Mouse (Mus musculus) midbrain, embryonic 14.5 days (tissue): ENCODE results near the gene Eps8l2. TPM values are rescaled to one million over a fixed set of nuclear protein-coding genes. Genes with fewer than 3 reads are reported as not detected.
A peak's percentile ranks its signal among the peaks of the same experiment; 100 is the strongest.
"Not testable (repeated sequence)": the region's sequence is repeated elsewhere in the genome, so short reads cannot be mapped to it uniquely, and the experiment has no call there.

Experiments used
- ATAC-seq: fragments of 200-750 bp; cut with Nextera tagmentation; 2 replicates; pipeline ENCODE4 v1.8.0; 2017; ENCODE audit warnings: moderate number of reproducible peaks, moderate library complexity; ENCODE audit not compliant: low FRiP score, low TSS enrichment
- DNase-seq: peaks from one replicate; pipeline ENCODE4 v3.0.0-alpha.2; 2015
- H3K27ac ChIP-seq: fragments of 300-500 bp; sonication (generic); replicated peaks from 2 replicates; pipeline ENCODE4 v1.5.1; 2014; ENCODE audit warnings: mild to moderate bottlenecking, low read depth, low read length, moderate library complexity
- H3K27me3 ChIP-seq: fragments of 300-500 bp; sonication (generic); 2 replicates; pipeline ENCODE4 v1.6.1; 2014; ENCODE audit warnings: low read length, control low read depth, mixed read lengths; ENCODE audit not compliant: control insufficient read depth, insufficient read depth
- H3K36me3 ChIP-seq: fragments of 300-500 bp; sonication (generic); 2 replicates; pipeline ENCODE4 v1.6.1; 2014; ENCODE audit warnings: low read length, control low read depth; ENCODE audit not compliant: control insufficient read depth, insufficient read depth
- H3K4me1 ChIP-seq: fragments of 300-500 bp; sonication (generic); 2 replicates; pipeline ENCODE4 v1.6.1; 2014; ENCODE audit warnings: mild to moderate bottlenecking, antibody characterized with exemption, low read length, control low read depth; ENCODE audit not compliant: control insufficient read depth, insufficient read depth
- H3K4me2 ChIP-seq: fragments of 300-500 bp; sonication (generic); 2 replicates; pipeline ENCODE4 v1.6.1; 2014; ENCODE audit warnings: mild to moderate bottlenecking, low read length, moderate library complexity
- H3K4me3 ChIP-seq: fragments of 300-500 bp; sonication (generic); replicated peaks from 2 replicates; pipeline ENCODE4 v1.5.1; 2014; ENCODE audit warnings: low read depth, low read length
- H3K9ac ChIP-seq: fragments of 300-500 bp; sonication (generic); replicated peaks from 2 replicates; pipeline ENCODE4 v1.6.1; 2014; ENCODE audit warnings: mild to moderate bottlenecking, low read length, moderate library complexity
- H3K9me3 ChIP-seq: fragments of 300-500 bp; sonication (generic); 2 replicates; pipeline ENCODE4 v1.6.1; 2016; ENCODE audit warnings: low read length, control low read depth, mixed read lengths; ENCODE audit not compliant: control insufficient read depth
- WGBS: fragments of 180-500 bp; shearing (Covaris S2); extraction: QIAGEN DNeasy Blood & Tissue Kit; methylation state at CpG from one replicate; pipeline ENCODE4 v1.1.7; 2014; 5-methylcytosine and 5-hydroxymethylcytosine counted together
- polyA plus RNA-seq: library from polyadenylated mRNA; unstranded; fragments of >200 nt; fragmentation: Nextera tagmentation; extraction: Ambion mirVana; gene quantifications from 2 replicates; pipeline ENCODE4 v1.2.1, GENCODE M21; 2014

The Eps8l2 gene
- polyA plus RNA-seq, 1 experiment from 2014 or later = 0.50 TPM

DNA sequence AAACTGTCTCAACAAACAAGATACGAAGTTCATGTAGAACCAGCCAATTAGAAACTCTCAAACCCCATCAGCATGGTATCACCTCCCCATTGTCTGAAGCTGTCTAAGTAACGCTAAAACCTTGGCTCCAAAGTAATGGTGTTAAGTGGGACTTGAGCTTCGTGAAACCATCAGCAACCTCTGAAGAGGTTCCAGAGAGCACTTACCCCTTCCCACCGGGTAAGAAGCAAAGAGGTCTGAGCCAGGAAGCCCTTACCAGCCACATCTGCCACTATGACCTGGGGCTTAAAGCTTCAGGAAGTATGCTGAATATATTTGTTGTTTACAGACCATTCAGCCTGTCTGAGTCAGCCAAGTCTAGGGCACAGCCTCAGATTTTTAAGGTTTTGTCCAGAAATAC, 66.8 kb downstream of the Eps8l2 start:
- Histone ChIP-seq H3K4me1 (no peaks in the 10 kb centered on the region), H3K36me3 (peaks cover 63% of the 10 kb centered on the region), H3K27ac (no peak overlapping the region), H3K4me2 (no peak overlapping the region), H3K9ac (no peak overlapping the region), H3K9me3 (no peaks in the 10 kb centered on the region), H3K4me3 (no peak overlapping the region), H3K27me3 (no peaks in the 10 kb centered on the region)
- 87% methylated on average over 4 of the region's 4 CpGs for WGBS
- no peak for DNase-seq
- ATAC-seq = no peak

DNA sequence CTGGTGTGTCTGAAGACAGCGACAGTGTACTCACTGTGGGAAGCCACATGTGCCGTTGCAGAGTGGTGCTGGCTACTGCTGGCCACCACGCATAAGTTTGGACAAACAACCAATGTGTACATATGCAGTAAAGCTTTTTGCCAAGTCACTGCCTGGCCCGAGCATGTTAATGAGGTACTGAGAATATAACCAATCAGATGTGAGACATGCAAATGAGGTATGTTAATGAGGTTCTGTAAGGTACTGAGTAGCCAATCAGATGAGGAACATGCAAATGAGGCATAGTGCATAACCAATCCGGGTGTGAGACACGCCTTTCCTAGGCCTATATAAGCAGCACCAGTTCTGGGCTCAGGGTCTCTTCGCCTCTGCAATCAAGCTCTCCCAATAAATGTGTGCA, 69.0 kb downstream of the Eps8l2 start:
- not testable (repeated sequence) for H3K27ac ChIP-seq, H3K9me3 ChIP-seq, H3K4me1 ChIP-seq, ATAC-seq, H3K4me2 ChIP-seq, H3K27me3 ChIP-seq, H3K9ac ChIP-seq, H3K4me3 ChIP-seq, DNase-seq
- 95% methylated on average over 7 of the region's 7 CpGs for WGBS
- peaks cover 42% of the 10 kb centered on the region for H3K36me3 ChIP-seq

- Histone ChIP-seq H3K9me3 (no peaks in the 10 kb centered on the region), H3K4me3 (no peak overlapping the region), H3K27me3 (no peaks in the 10 kb centered on the region), H3K9ac (no peak overlapping the region), H3K4me2 (no peak overlapping the region), H3K27ac (no peak overlapping the region), H3K4me1 (peaks cover 6% of the 10 kb centered on the region), H3K36me3 (peaks cover 32% of the 10 kb centered on the region)
- DNase-seq = peak; percentile 91
- WGBS = 8% methylated on average over 11 of the region's 11 CpGs
- 0 out of 2 replicates have a peak, but pooled peaks have one; percentile 32 for ATAC-seq
Measured at GRCm38 (mm10) chr7:141408833-141409232, 70.2 kb downstream of the Eps8l2 start.

- no peak for DNase-seq
Measured at GRCm38 (mm10) chr7:141410631-141411030, 72.0 kb downstream of the Eps8l2 start.

DNA sequence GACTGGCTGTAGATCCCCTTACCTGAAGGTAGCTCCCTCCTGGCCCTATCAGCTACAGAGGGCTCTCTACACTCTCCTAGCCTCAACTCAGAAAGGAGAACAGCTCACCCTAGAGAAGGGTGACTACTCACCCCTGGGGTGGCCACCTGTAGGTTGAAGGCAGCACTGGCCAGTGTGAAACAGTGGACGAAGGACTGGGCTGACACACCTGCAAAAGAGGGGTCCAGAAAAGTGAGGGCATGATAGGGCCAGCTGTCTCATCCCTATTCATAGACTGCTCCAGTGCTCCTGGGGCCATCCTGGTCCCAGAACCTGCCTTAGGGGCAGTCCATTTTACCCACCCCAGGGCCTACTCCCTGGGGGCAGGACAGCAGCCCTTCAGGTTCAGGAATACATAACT, 73.0 kb downstream of the Eps8l2 start:
- Histone ChIP-seq H3K4me1 (peaks cover 10% of the 10 kb centered on the region), H3K9ac (no peak overlapping the region), H3K9me3 (no peaks in the 10 kb centered on the region), H3K36me3 (peaks cover 22% of the 10 kb centered on the region), H3K27me3 (no peaks in the 10 kb centered on the region), H3K4me3 (no peak overlapping the region), H3K27ac (no peak overlapping the region), H3K4me2 (no peak overlapping the region)
- no peak for ATAC-seq
- DNase-seq = no peak
- 89% methylated on average over 1 of the region's 1 CpGs for WGBS

More at GRCm38 (mm10) chr7:141410631-141411030, 72.0 kb downstream of the Eps8l2 start:
- Histone ChIP-seq H3K4me1 (peaks cover 10% of the 10 kb centered on the region), H3K4me2 (no peak overlapping the region), H3K27me3 (no peaks in the 10 kb centered on the region), H3K27ac (no peak overlapping the region), H3K9ac (no peak overlapping the region), H3K36me3 (peaks cover 27% of the 10 kb centered on the region), H3K9me3 (no peaks in the 10 kb centered on the region), H3K4me3 (no peak overlapping the region)
- WGBS = 93% methylated on average over 8 of the region's 8 CpGs
- ATAC-seq = no peak

Other genes starting within 250 kb of the Eps8l2 start
- 1.2 and 2.1 TPM in 2 replicates for gene Sigirr, start 238.3 kb upstream of the Eps8l2 start, polyA plus RNA-seq
- 0.14 and 0.18 TPM in 2 replicates for gene Ano9, start 221.1 kb upstream of the Eps8l2 start, polyA plus RNA-seq
- 69.4 and 77.6 TPM in 2 replicates for gene Ptdss2, start 216.5 kb upstream of the Eps8l2 start, polyA plus RNA-seq
- 39.3 and 39.7 TPM in 2 replicates for gene Rnh1, start 166.0 kb upstream of the Eps8l2 start, polyA plus RNA-seq
- 125 and 176 TPM in 2 replicates for gene Hras, start 144.9 kb upstream of the Eps8l2 start, polyA plus RNA-seq
- gene Lrrc56, start 144.7 kb upstream of the Eps8l2 start, polyA plus RNA-seq = 9.0 and 9.8 TPM in 2 replicates
- gene Lmntd2, start 124.8 kb upstream of the Eps8l2 start, polyA plus RNA-seq = 0.88 and 1.1 TPM in 2 replicates
- gene Rassf7, start 123.0 kb upstream of the Eps8l2 start, polyA plus RNA-seq = 25.9 and 27.2 TPM in 2 replicates
- 60.1 and 77.5 TPM in 2 replicates for gene Phrf1, start 110.1 kb upstream of the Eps8l2 start, polyA plus RNA-seq
- 1.1 and 9.2 TPM in 2 replicates for gene Irf7, start 72.4 kb upstream of the Eps8l2 start, polyA plus RNA-seq
- not detected in 2 replicates for gene Cdhr5, start 62.1 kb upstream of the Eps8l2 start, polyA plus RNA-seq
- gene Sct, start 59.7 kb upstream of the Eps8l2 start, polyA plus RNA-seq = 0.49 and 1.3 TPM in 2 replicates
- gene Drd4, start 46.9 kb upstream of the Eps8l2 start, polyA plus RNA-seq = 0.53 and 0.54 TPM in 2 replicates
- 180 and 207 TPM in 2 replicates for gene Deaf1, start 11.2 kb upstream of the Eps8l2 start, polyA plus RNA-seq
- gene Tmem80, start 11.1 kb upstream of the Eps8l2 start, polyA plus RNA-seq = 38.6 and 48.9 TPM in 2 replicates
- 312 and 318 TPM in 2 replicates for gene Taldo1, start 53.3 kb downstream of the Eps8l2 start, polyA plus RNA-seq
- gene Gatd1, start 75.3 kb downstream of the Eps8l2 start, polyA plus RNA-seq = 48.3 and 49.3 TPM in 2 replicates
- 25.7 and 79.2 TPM in 2 replicates for gene Cend1, start 90.6 kb downstream of the Eps8l2 start, polyA plus RNA-seq
- 82.9 and 84.3 TPM in 2 replicates for gene Slc25a22, start 99.0 kb downstream of the Eps8l2 start, polyA plus RNA-seq
- gene Pidd1, start 105.1 kb downstream of the Eps8l2 start, polyA plus RNA-seq = 2.3 and 3.6 TPM in 2 replicates
- gene Rplp2, start 108.5 kb downstream of the Eps8l2 start, polyA plus RNA-seq = 772 and 804 TPM in 2 replicates
- 15.8 and 15.9 TPM in 2 replicates for gene Pnpla2, start 116.3 kb downstream of the Eps8l2 start, polyA plus RNA-seq
- gene Cracr2b, start 122.2 kb downstream of the Eps8l2 start, polyA plus RNA-seq = 3.8 and 4.6 TPM in 2 replicates
- 43.8 and 44.1 TPM in 2 replicates for gene Cd151, start 128.5 kb downstream of the Eps8l2 start, polyA plus RNA-seq
- gene Polr2l, start 136.3 kb downstream of the Eps8l2 start, polyA plus RNA-seq = 75.1 and 93.3 TPM in 2 replicates
- gene Tspan4, start 136.4 kb downstream of the Eps8l2 start, polyA plus RNA-seq = 35.2 and 36.4 TPM in 2 replicates
- 37.9 and 40.2 TPM in 2 replicates for gene Chid1, start 201.0 kb downstream of the Eps8l2 start, polyA plus RNA-seq
- gene Ap2a2, start 223.3 kb downstream of the Eps8l2 start, polyA plus RNA-seq = 95.4 and 103 TPM in 2 replicates